Mouse (Mus musculus) olfactory bulb, adult 2 months (tissue): ENCODE measurements around the gene Nup210l.

Source experiments
- CTCF ChIP-seq: fragments of 200-500 bp; IDR thresholded peaks from 2 replicates; pipeline ENCODE4 v1.5.1; 2012; ENCODE audit warnings: low read depth, mild to moderate bottlenecking, low read length, moderate library complexity; ENCODE audit not compliant: insufficient read depth
- POLR2A ChIP-seq: fragments of 200-500 bp; IDR thresholded peaks from 2 replicates; pipeline ENCODE4 v1.6.1; 2012; ENCODE audit warnings: mild to moderate bottlenecking, low read depth, low read length, moderate library complexity; ENCODE audit not compliant: insufficient read depth

DNA sequence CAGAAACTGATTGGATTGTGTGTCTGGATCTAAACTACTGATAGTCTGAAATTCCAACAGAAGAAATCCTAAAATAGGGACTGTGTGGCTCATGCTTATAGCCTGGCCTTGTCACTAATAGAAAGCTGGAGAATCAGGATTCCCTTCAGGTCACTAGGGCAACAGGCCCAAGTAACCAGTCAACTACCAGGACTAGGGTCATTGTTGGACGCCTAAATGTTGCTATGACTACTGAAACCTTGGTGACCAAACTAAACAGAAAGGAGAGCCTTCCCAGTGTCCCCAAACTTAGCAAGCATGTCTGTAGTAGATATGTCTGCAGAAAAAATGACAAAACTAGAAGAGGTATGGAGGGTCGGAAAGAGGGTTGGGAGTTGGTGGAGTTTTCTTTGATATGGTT, 41.4 kb upstream of the Nup210l start:
- TF ChIP-seq CTCF (no peak), POLR2A (no peak)
